Mouse (Mus musculus): ENCODE results near the gene Ttc5.
"Not testable (repeated sequence)": the region's sequence is repeated elsewhere in the genome, so short reads cannot be mapped to it uniquely, and the experiment has no call there.

Ttc5 gene

GRCm38 (mm10) chr14:50765736-50766135 lies 19.6 kb downstream of the Ttc5 start:
- no peak for DNase-seq

GRCm38 (mm10) chr14:50758416-50759085 lies 26.8 kb downstream of the Ttc5 start:
- no peak for DNase-seq

DNA sequence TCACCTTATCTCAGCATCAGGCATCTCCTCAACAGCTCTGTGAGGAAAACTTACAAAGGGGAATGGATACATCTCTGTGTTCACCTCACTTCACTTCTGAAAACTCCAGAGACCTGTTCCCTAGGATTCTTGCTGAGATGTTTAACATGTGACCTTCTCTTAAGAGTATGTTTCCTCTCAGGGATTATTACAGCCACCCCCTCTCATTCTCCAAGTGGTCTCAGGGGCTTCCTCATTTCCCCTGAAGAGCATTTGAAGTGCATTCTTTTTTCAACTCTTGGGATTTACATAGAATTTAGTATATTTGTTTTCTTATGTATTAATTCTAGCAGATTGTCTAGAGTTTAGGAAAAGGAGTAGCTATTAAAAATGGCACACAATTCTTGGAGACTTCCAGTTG lies 40.3 kb downstream of the Ttc5 start, which contains the start of gene Olfr749:
TSS of gene Olfr749 (minus strand) at position 101 of the 400 bp plus-strand sequence.
- DNase-seq = no peak

GRCm38 (mm10) chr14:50741584-50741983 lies 43.7 kb downstream of the Ttc5 start:
- DNase-seq = no peak

DNA sequence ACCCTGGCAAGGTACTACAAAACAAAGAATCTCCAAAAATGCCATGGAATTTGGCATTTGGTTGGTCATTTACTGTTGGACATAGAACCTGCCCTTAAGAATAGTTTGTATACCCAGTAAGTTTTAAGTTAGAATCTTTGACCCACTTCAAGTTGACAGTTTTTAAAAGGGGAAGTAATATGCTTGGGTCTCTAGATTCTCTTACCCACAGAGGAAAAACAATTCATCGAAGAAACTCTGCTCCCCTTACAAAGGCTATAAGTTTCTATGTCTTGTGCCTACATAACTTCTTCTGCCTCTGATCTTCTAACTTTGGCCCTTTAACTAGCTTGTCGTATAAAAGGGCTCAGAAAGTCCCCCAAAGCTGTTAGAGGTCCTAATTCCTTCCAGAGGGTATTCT lies 45.0 kb downstream of the Ttc5 start:
- DNase-seq = no peak

DNA sequence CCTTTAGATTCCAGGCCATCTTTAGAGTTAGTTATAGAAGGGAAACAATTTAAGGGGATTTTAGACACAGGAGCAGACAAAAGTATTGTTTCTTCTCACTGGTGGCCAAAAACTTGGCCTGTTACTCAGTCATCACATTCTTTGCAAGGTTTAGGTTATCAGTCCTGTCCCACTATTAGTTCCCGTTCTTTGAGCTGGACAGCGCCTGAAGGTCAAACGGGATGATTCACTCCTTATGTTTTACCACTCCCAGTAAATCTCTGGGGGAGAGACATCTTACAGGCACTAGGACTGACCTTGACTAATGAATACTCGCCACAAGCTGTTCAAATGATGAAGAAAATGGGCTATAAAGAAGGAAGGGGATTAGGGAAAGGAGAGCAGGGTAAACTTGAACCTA lies 62.9 kb downstream of the Ttc5 start:
- DNase-seq = not testable (repeated sequence)

GRCm38 (mm10) chr14:50719875-50720274 lies 65.4 kb downstream of the Ttc5 start:
- DNase-seq = not testable (repeated sequence)

Measured in B cell, adult 2 months (primary cell).